Mouse (Mus musculus) forebrain, postnatal 0 days (tissue): ENCODE data around the gene Edem2. TPM values are rescaled to one million over a fixed set of nuclear protein-coding genes. Genes with fewer than 3 reads are reported as not detected.
A peak's percentile ranks its signal among the peaks of the same experiment; 100 is the strongest.

Source experiments
- ATAC-seq: fragments of 200-750 bp; cut with Nextera tagmentation; 2 replicates; pipeline ENCODE4 v1.8.0; 2017; ENCODE audit warnings: mild to moderate bottlenecking, moderate library complexity
- DNase-seq: peaks from one replicate; pipeline ENCODE4 v3.0.0-alpha.2; 2015
- H3K27ac ChIP-seq: fragments of 300-500 bp; sonication (generic); 2 replicates; pipeline ENCODE4 v1.5.1; 2014; ENCODE audit warnings: low read depth, mild to moderate bottlenecking, antibody characterized with exemption, low read length, moderate library complexity, mixed read lengths
- H3K27me3 ChIP-seq: fragments of 300-500 bp; sonication (generic); 2 replicates; pipeline ENCODE4 v1.6.1; 2014; ENCODE audit warnings: mild to moderate bottlenecking, low read length, mixed read lengths; ENCODE audit not compliant: insufficient read depth
- H3K36me3 ChIP-seq: fragments of 300-500 bp; sonication (generic); 2 replicates; pipeline ENCODE4 v1.6.1; 2014; ENCODE audit warnings: mild to moderate bottlenecking, moderate library complexity; ENCODE audit not compliant: insufficient read depth
- H3K4me1 ChIP-seq: fragments of 300-500 bp; sonication (generic); 2 replicates; pipeline ENCODE4 v1.6.1; 2014; ENCODE audit warnings: antibody characterized with exemption; ENCODE audit not compliant: insufficient read depth
- H3K4me2 ChIP-seq: fragments of 300-500 bp; sonication (generic); 2 replicates; pipeline ENCODE4 v1.6.1; 2014; ENCODE audit warnings: low read depth, mild to moderate bottlenecking, moderate library complexity
- H3K4me3 ChIP-seq: fragments of 300-500 bp; sonication (generic); 2 replicates; pipeline ENCODE4 v1.5.1; 2014; ENCODE audit warnings: low read depth, low read length, mixed read lengths
- H3K9ac ChIP-seq: fragments of 300-500 bp; sonication (generic); 2 replicates; pipeline ENCODE4 v1.6.1; 2014; ENCODE audit warnings: mild to moderate bottlenecking
- H3K9me3 ChIP-seq: fragments of 300-500 bp; sonication (generic); 2 replicates; pipeline ENCODE4 v1.6.1; 2016; ENCODE audit warnings: low read length
- CTCF ChIP-seq: sonication (generic); IDR thresholded peaks from 2 replicates; pipeline ENCODE4 v1.5.1; 2016; ENCODE audit warnings: antibody characterized with exemption, control low read depth, low read depth
- WGBS: fragments of 180-500 bp; shearing (Covaris S2); extraction: QIAGEN DNeasy Blood & Tissue Kit; methylation state at CpG from one replicate; pipeline ENCODE4 v1.1.7; 2014; 5-methylcytosine and 5-hydroxymethylcytosine counted together
- polyA plus RNA-seq: library from polyadenylated mRNA; unstranded; fragments of >200 nt; fragmentation: Nextera tagmentation; extraction: Ambion mirVana; gene quantifications from 2 replicates; pipeline ENCODE4 v1.2.1, GENCODE M21; 2015
- total RNA-seq: library from RNA; depleted of rRNA; stranded (reverse); fragments of >200 nt; gene quantifications from 2 replicates; pipeline ENCODE4 v1.2.3, GENCODE M21; 2014; rRNA removed

Edem2 gene
- total and polyA plus RNA-seq, 2 experiments from 2014 or later = 34.1 to 41.9 TPM

DNA sequence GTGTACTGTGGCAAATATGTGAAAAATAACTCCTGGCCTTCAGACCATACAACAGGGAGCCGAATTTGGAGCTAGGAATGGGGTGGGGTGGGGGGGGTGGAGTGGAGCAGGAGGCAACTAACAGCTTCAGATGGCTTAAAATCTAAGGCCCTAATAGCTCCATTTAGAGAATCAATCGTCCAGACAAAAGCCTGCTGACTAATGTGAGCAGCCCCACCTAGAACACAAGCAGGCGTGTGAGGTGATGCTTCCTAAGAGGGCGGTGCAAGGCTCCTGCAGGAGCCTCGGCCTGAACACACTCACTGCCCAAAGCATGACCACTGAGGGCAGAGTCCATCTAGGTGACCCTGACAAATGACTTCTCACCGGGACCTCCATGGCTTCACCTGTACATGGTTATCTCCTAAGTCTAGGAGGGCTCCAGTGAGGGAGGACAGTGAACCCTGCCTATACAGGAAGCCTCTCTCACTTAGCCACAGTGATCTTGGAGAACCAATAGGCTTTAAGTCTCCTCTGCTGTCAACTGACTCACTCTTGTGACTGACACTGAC is 65.3 kb downstream of the Edem2 start:
- H3K9me3 ChIP-seq = no peaks in the 10 kb centered on the region
- no peak overlapping the region for H3K4me2 ChIP-seq
- DNase-seq = no peak
- WGBS = 81% methylated on average over 6 of the region's 6 CpGs
- ATAC-seq = no peak
- no peak overlapping the region for H3K9ac ChIP-seq
- peaks cover 75% of the 10 kb centered on the region for H3K36me3 ChIP-seq
- H3K27me3 ChIP-seq = no peaks in the 10 kb centered on the region
- no peak overlapping the region for H3K27ac ChIP-seq
- H3K4me3 ChIP-seq = no peak overlapping the region
- H3K4me1 ChIP-seq = no peaks in the 10 kb centered on the region
- TF ChIP-seq CTCF = no peak

DNA sequence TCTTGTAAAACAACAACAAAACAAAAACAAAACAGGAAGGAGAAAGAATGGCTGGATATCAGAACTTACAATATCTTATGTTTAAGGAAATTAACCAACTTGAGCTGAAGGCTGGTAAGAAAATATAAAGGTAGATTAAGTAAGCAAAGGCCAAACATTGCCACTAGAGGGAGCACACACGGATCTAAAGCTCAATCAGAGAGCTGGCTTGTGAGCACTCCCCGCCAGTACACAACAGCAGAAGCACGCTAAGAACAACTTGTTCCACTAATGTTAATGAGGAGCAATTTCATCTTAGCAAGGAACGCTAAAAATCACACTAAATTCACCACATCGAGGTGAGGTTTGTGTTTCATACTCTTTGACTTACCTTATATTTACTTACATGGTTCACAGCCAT is 66.2 kb downstream of the Edem2 start:
- WGBS = 19% methylated on average over 5 of the region's 5 CpGs
- ATAC-seq (peak; percentile 73), DNase-seq (peak; percentile 84)
- H3K9me3 ChIP-seq = no peaks in the 10 kb centered on the region
- peaks cover 80% of the 10 kb centered on the region for H3K36me3 ChIP-seq
- TF ChIP-seq CTCF = peak; percentile 75
- H3K27me3 ChIP-seq = no peaks in the 10 kb centered on the region
- H3K9ac ChIP-seq = no peak overlapping the region
- H3K4me1 ChIP-seq = no peaks in the 10 kb centered on the region
- H3K4me3 ChIP-seq = no peak overlapping the region
- H3K27ac ChIP-seq = no peak overlapping the region
- no peak overlapping the region for H3K4me2 ChIP-seq

DNA sequence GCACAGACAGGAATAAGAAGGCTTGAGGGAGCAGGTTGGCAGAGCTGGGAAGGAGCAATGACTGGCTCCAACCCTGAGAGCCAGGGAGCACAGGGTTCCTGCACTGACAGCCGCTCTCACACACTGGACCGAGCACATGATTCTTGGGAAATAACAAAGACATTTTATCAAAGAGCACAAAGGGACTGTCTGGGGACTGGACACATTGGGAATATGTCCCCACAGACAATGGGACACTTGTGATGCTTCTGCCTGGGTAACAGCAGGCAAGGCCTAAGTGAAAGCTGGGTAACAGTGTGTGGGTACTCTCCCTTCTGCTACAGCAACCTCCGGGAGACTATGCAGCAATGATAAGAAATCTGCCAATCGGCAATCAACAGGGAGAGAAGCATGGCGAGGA is 66.9 kb downstream of the Edem2 start:
- Histone ChIP-seq H3K36me3 (peaks cover 79% of the 10 kb centered on the region), H3K4me2 (no peak overlapping the region), H3K9ac (no peak overlapping the region), H3K4me3 (no peak overlapping the region), H3K9me3 (no peaks in the 10 kb centered on the region), H3K27me3 (no peaks in the 10 kb centered on the region), H3K27ac (no peak overlapping the region), H3K4me1 (no peaks in the 10 kb centered on the region)
- ATAC-seq (no peak), DNase-seq (no peak)
- WGBS = 74% methylated on average over 5 of the region's 5 CpGs
- TF ChIP-seq CTCF = no peak

- no peaks in the 10 kb centered on the region for H3K4me1 ChIP-seq
- ATAC-seq = no peak
- WGBS = 31% methylated on average over 6 of the region's 6 CpGs
- no peak overlapping the region for H3K4me3 ChIP-seq
- H3K9me3 ChIP-seq = no peaks in the 10 kb centered on the region
- H3K4me2 ChIP-seq = no peak overlapping the region
- H3K36me3 ChIP-seq = peaks cover 70% of the 10 kb centered on the region
- H3K27me3 ChIP-seq = no peaks in the 10 kb centered on the region
- no peak overlapping the region for H3K27ac ChIP-seq
- H3K9ac ChIP-seq = no peak overlapping the region
- DNase-seq = no peak
- TF ChIP-seq CTCF = no peak
Measured at GRCm38 (mm10) chr2:155655759-155656372, 73.4 kb downstream of the Edem2 start.

- ATAC-seq = no peak
- WGBS = 95% methylated on average over 5 of the region's 5 CpGs
- no peak overlapping the region for H3K4me2 ChIP-seq
- H3K4me3 ChIP-seq = no peak overlapping the region
- no peak overlapping the region for H3K9ac ChIP-seq
- no peaks in the 10 kb centered on the region for H3K27me3 ChIP-seq
- no peaks in the 10 kb centered on the region for H3K9me3 ChIP-seq
- peaks cover 72% of the 10 kb centered on the region for H3K36me3 ChIP-seq
- H3K27ac ChIP-seq = no peak overlapping the region
- H3K4me1 ChIP-seq = no peaks in the 10 kb centered on the region
- no peak for TF ChIP-seq CTCF
- no peak for DNase-seq
Measured at GRCm38 (mm10) chr2:155652618-155653017, 76.7 kb downstream of the Edem2 start.

Other genes with a start within 250 kb of the Edem2 start
- 25.5 and 27.7 TPM in 2 replicates for gene Acss2, start 211.5 kb downstream of the Edem2 start, total RNA-seq
- 13.3 and 16.3 TPM in 2 replicates for gene Acss2, start 211.5 kb downstream of the Edem2 start, polyA plus RNA-seq
- gene Ggt7, start 211.2 kb downstream of the Edem2 start, total RNA-seq = 131 and 137 TPM in 2 replicates
- 78.5 and 85.3 TPM in 2 replicates for gene Ggt7, start 211.2 kb downstream of the Edem2 start, polyA plus RNA-seq
- 10.0 and 11.9 TPM in 2 replicates for gene Gss, start 136.7 kb downstream of the Edem2 start, total RNA-seq
- gene Gss, start 136.7 kb downstream of the Edem2 start, polyA plus RNA-seq = 10.1 and 11.9 TPM in 2 replicates
- gene Myh7b, start 118.3 kb downstream of the Edem2 start, total RNA-seq = 0.29 and 1.0 TPM in 2 replicates
- gene Myh7b, start 118.3 kb downstream of the Edem2 start, polyA plus RNA-seq = 1.3 and 2.0 TPM in 2 replicates
- gene Trpc4ap, start 37.1 kb downstream of the Edem2 start, total RNA-seq = 110 and 131 TPM in 2 replicates
- 118 and 128 TPM in 2 replicates for gene Trpc4ap, start 37.1 kb downstream of the Edem2 start, polyA plus RNA-seq
- not detected in 2 replicates for gene Gm17581, start 6.4 kb upstream of the Edem2 start, total RNA-seq
- not detected in 2 replicates for gene Gm17581, start 6.4 kb upstream of the Edem2 start, polyA plus RNA-seq
- gene Procr, start 21.6 kb upstream of the Edem2 start, total RNA-seq = 1.6 and 1.9 TPM in 2 replicates
- 1.6 and 1.9 TPM in 2 replicates for gene Procr, start 21.6 kb upstream of the Edem2 start, polyA plus RNA-seq
- gene Mmp24, start 45.9 kb upstream of the Edem2 start, total RNA-seq = 124 and 128 TPM in 2 replicates
- gene Mmp24, start 45.9 kb upstream of the Edem2 start, polyA plus RNA-seq = 15.5 and 17.0 TPM in 2 replicates
- gene BC029722, start 90.0 kb upstream of the Edem2 start, total RNA-seq = 26.4 and 31.4 TPM in 2 replicates
- gene BC029722, start 90.0 kb upstream of the Edem2 start, polyA plus RNA-seq = 53.4 and 55.5 TPM in 2 replicates
- gene Eif6, start 97.5 kb upstream of the Edem2 start, total RNA-seq = 91.9 and 99.3 TPM in 2 replicates
- gene Eif6, start 97.5 kb upstream of the Edem2 start, polyA plus RNA-seq = 145 and 171 TPM in 2 replicates
- not detected in 2 replicates for gene Fam83c, start 105.4 kb upstream of the Edem2 start, total RNA-seq
- 0.06 and 0.12 TPM in 2 replicates for gene Fam83c, start 105.4 kb upstream of the Edem2 start, polyA plus RNA-seq
- 43.5 and 67.7 TPM in 2 replicates for gene Uqcc1, start 200.8 kb upstream of the Edem2 start, total RNA-seq
- 55.9 and 63.0 TPM in 2 replicates for gene Uqcc1, start 200.8 kb upstream of the Edem2 start, polyA plus RNA-seq
- gene Gm15557, start 211.3 kb upstream of the Edem2 start, total RNA-seq = not detected in 2 replicates
- not detected in 2 replicates for gene Gm15557, start 211.3 kb upstream of the Edem2 start, polyA plus RNA-seq
- gene Gdf5, start 215.9 kb upstream of the Edem2 start, total RNA-seq = 3.9 TPM in 2 replicates
- 3.7 and 3.8 TPM in 2 replicates for gene Gdf5, start 215.9 kb upstream of the Edem2 start, polyA plus RNA-seq
- gene Cep250, start 227.0 kb upstream of the Edem2 start, total RNA-seq = 17.2 and 18.7 TPM in 2 replicates
- 4.9 and 8.6 TPM in 2 replicates for gene Cep250, start 227.0 kb upstream of the Edem2 start, polyA plus RNA-seq